Mouse (Mus musculus) embryonic fibroblast, embryonic 13.5 days (primary cell): ENCODE data around the gene Gigyf1.

ENCODE experiments used
- CTCF ChIP-seq: IDR thresholded peaks from 2 replicates; pipeline ENCODE4 v1.5.1; 2011; ENCODE audit warnings: mild to moderate bottlenecking, control low read depth, low read length, moderate library complexity, borderline replicate concordance; ENCODE audit not compliant: insufficient read depth
- POLR2A ChIP-seq: IDR thresholded peaks from 2 replicates; pipeline ENCODE4 v1.6.1; 2011; ENCODE audit warnings: low read depth, mild to moderate bottlenecking, control low read depth, low read length, moderate library complexity

- TF ChIP-seq POLR2A: peak; percentile 62
- TF ChIP-seq CTCF: peak; percentile 66
Observed at GRCm38 (mm10) chr5:137502667-137503110, 15.7 kb upstream of the Gigyf1 start.
